Mouse (Mus musculus) midbrain, embryonic 11.5 days (tissue): ENCODE measurements around the gene Ednrb. TPM values are rescaled to one million over a fixed set of nuclear protein-coding genes. Genes with fewer than 3 reads are reported as not detected.
"Not testable (repeated sequence)": the region's sequence is repeated elsewhere in the genome, so short reads cannot be mapped to it uniquely, and the experiment has no call there.

ENCODE experiments used
- ATAC-seq: fragments of 200-750 bp; cut with Nextera tagmentation; 2 replicates; pipeline ENCODE4 v1.8.0; 2017; ENCODE audit warnings: moderate TSS enrichment, moderate library complexity; ENCODE audit not compliant: low FRiP score
- DNase-seq: peaks from one replicate; pipeline ENCODE4 v3.0.0; 2015; ENCODE audit warnings: low spot score; ENCODE audit errors: missing footprints
- H3K27ac ChIP-seq: fragments of 300-500 bp; sonication (generic); 2 replicates; pipeline ENCODE4 v1.5.1; 2014; ENCODE audit warnings: low read depth, low read length
- H3K27me3 ChIP-seq: fragments of 300-500 bp; sonication (generic); 2 replicates; pipeline ENCODE4 v1.6.1; 2014; ENCODE audit warnings: mild to moderate bottlenecking, low read length, moderate library complexity, mixed read lengths; ENCODE audit not compliant: control insufficient read depth, insufficient read depth
- H3K36me3 ChIP-seq: fragments of 300-500 bp; sonication (generic); 2 replicates; pipeline ENCODE4 v1.6.1; 2014; ENCODE audit warnings: mild to moderate bottlenecking, low read length, moderate library complexity, mixed read lengths; ENCODE audit not compliant: control insufficient read depth, insufficient read depth
- H3K4me1 ChIP-seq: fragments of 300-500 bp; sonication (generic); 2 replicates; pipeline ENCODE4 v1.6.1; 2014; ENCODE audit warnings: low read length; ENCODE audit not compliant: control insufficient read depth, insufficient read depth
- H3K4me2 ChIP-seq: fragments of 300-500 bp; sonication (generic); 2 replicates; pipeline ENCODE4 v1.6.1; 2014; ENCODE audit warnings: mild to moderate bottlenecking, moderate library complexity
- H3K4me3 ChIP-seq: fragments of 300-500 bp; sonication (generic); 2 replicates; pipeline ENCODE4 v1.5.1; 2014; ENCODE audit warnings: low read depth, low read length
- H3K9ac ChIP-seq: fragments of 300-500 bp; sonication (generic); 2 replicates; pipeline ENCODE4 v1.6.1; 2014; ENCODE audit warnings: low read length
- H3K9me3 ChIP-seq: fragments of 300-500 bp; sonication (generic); 2 replicates; pipeline ENCODE4 v1.6.1; 2016; ENCODE audit warnings: low read length; ENCODE audit not compliant: control insufficient read depth
- WGBS: fragments of 180-500 bp; shearing (Covaris S2); extraction: QIAGEN DNeasy Blood & Tissue Kit; methylation state at CpG from one replicate; pipeline ENCODE4 v1.1.7; 2014; 5-methylcytosine and 5-hydroxymethylcytosine counted together
- polyA plus RNA-seq: library from polyadenylated mRNA; unstranded; fragments of >200 nt; fragmentation: Nextera tagmentation; extraction: Ambion mirVana; gene quantifications from 2 replicates; pipeline ENCODE4 v1.2.1, GENCODE M21; 2014

The Ednrb gene
- polyA plus RNA-seq, 1 experiment from 2014 or later = 103 TPM

DNA sequence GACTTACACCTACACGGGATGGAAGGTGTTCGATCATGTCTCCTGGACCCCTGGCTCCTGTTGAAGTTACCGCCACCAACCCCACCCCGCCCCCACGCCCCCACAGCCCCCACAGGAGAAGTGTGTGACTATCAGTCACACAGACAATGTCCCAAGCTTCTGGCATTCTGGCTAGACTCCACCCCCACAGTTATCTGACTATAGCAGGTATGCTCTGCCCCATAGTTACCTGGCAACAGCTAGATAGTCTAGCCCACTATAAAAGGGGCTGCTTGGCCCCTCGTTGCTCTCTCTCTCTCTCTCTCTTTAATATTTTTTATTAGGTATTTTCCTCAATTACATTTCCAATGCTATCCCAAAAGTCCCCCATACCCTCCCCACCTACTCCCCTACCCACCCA, 63.9 kb downstream of the Ednrb start:
- H3K4me3 ChIP-seq, ATAC-seq, H3K27me3 ChIP-seq, H3K36me3 ChIP-seq, H3K27ac ChIP-seq, H3K4me2 ChIP-seq, H3K9ac ChIP-seq, H3K9me3 ChIP-seq, DNase-seq: not testable (repeated sequence)
- peaks cover 15% of the 10 kb centered on the region for H3K4me1 ChIP-seq
- 97% methylated on average over 6 of the region's 6 CpGs for whole genome bisulfite sequencing

DNA sequence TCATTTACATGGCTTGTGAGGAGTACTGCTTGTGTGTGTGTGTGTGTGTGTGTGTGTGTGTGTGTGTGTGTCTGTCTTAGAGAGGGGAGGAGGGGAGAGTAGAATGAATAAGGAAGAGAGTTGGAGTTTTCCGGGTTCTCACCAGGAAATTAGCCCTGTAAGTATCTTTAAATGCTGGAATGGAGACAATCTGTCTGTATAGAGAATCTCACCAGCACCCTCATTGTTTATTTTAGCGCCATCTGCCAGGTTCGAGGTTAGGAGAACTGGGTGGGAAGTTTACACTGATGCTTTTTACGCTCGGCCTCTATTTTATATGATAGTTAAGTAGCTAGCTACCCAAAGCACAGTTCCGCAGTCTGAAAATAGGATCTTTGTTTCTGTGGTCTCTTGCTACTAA, 64.9 kb downstream of the Ednrb start:
- Histone ChIP-seq H3K9me3 (no peaks in the 10 kb centered on the region), H3K36me3 (no peaks in the 10 kb centered on the region), H3K4me3 (no peak overlapping the region), H3K27me3 (no peaks in the 10 kb centered on the region), H3K27ac (peak overlapping the region; percentile 86), H3K4me2 (peak overlapping the region; percentile 26), H3K9ac (peak overlapping the region; percentile 39; the same call in 1 of the 2 replicates), H3K4me1 (peaks cover 17% of the 10 kb centered on the region)
- ATAC-seq = no peak
- DNase-seq = peak; percentile 87
- 66% methylated on average over 6 of the region's 6 CpGs for WGBS

DNA sequence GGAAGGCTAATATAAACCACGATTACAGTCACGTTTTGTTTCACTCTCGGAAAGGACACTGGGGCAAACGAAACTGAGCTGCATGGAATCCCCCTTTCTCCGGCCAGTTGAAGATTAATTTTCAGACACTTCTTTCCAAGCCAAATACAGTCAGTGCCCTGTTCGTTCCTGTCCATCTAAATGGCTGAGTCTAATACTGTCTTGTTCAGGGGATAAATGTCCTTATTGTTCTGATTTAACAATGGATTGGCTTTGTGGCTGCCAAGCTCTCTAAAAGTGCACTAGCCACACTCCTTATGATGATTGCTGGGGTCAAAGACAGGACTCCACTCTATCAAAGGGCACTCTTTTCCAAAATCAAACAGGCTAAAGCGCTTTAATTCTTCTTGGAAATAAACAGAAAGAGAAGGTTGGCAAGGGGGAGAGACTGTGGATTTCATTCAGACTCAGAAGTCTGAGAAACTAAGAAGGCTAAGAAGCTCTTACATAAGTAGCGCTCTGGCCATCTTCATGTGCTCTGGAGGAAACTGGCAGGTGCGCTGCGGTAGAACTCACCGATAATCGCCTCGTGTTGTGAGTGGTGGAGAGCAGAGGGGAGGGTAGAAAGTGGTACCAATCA, 65.6 kb downstream of the Ednrb start:
- H3K27me3 ChIP-seq = no peaks in the 10 kb centered on the region
- peaks cover 17% of the 10 kb centered on the region for H3K4me1 ChIP-seq
- H3K27ac ChIP-seq = peak overlapping the region; percentile 86
- ATAC-seq (peak; percentile 85), DNase-seq (peak; percentile 94)
- H3K4me3 ChIP-seq = peak overlapping the region; percentile 6; the same call in 1 of the 2 replicates
- 18% methylated on average over 13 of the region's 13 CpGs for WGBS
- no peaks in the 10 kb centered on the region for H3K36me3 ChIP-seq
- no peaks in the 10 kb centered on the region for H3K9me3 ChIP-seq
- peak overlapping the region; percentile 39; the same call in 1 of the 2 replicates for H3K9ac ChIP-seq
- H3K4me2 ChIP-seq = peak overlapping the region; percentile 26

DNA sequence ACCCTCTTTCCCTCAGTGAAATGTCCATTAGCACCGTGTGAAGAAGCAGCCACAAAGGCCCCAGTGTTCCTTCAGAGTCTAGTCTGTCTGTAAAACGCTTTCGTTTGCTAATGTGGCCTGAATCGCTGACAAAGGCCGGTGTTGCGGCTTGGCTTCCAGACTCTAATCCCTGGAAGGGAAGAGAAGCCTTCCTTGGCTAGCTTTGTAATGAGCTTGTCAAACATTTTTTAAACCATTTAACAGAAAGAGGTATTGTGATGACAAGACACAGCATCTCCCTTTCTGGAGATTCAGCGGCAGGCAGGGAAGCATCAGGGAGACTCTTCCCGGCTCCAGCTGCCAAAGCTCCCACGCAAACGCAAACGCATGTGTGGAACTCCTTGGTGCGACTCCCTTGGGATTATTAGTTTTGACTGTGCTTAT, 66.2 kb downstream of the Ednrb start:
- Histone ChIP-seq H3K27ac (peak overlapping the region; percentile 86), H3K9me3 (no peaks in the 10 kb centered on the region), H3K9ac (peak overlapping the region; percentile 5; the same call in 1 of the 2 replicates), H3K4me1 (peaks cover 17% of the 10 kb centered on the region), H3K4me3 (peak overlapping the region; percentile 6; the same call in 1 of the 2 replicates), H3K27me3 (no peaks in the 10 kb centered on the region), H3K36me3 (no peaks in the 10 kb centered on the region), H3K4me2 (peak overlapping the region; percentile 26)
- WGBS = 4% methylated on average over 12 of the region's 12 CpGs
- peak; percentile 93 for DNase-seq
- ATAC-seq = peak; percentile 79

DNA sequence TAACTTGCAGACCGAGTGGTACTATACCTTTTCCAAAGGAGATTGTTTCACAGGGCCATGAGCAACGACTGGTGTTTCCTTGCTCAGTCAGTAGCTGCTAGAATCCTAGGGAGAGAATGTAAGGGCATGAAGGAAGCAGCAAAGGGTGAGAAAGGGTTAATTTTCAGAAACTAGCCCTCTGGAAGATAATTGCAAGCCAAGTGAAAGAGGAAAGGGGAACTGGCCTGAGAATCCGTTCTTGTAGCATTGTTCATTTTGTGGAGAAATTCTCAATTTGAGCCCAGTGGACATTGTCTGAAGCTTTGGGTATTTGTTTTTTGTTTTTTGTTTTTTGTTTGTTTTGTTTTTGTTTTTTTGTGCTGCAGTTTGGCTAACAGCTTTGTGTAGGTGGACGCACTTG, 66.8 kb downstream of the Ednrb start:
- WGBS = 22% methylated on average over 4 of the region's 4 CpGs

DNA sequence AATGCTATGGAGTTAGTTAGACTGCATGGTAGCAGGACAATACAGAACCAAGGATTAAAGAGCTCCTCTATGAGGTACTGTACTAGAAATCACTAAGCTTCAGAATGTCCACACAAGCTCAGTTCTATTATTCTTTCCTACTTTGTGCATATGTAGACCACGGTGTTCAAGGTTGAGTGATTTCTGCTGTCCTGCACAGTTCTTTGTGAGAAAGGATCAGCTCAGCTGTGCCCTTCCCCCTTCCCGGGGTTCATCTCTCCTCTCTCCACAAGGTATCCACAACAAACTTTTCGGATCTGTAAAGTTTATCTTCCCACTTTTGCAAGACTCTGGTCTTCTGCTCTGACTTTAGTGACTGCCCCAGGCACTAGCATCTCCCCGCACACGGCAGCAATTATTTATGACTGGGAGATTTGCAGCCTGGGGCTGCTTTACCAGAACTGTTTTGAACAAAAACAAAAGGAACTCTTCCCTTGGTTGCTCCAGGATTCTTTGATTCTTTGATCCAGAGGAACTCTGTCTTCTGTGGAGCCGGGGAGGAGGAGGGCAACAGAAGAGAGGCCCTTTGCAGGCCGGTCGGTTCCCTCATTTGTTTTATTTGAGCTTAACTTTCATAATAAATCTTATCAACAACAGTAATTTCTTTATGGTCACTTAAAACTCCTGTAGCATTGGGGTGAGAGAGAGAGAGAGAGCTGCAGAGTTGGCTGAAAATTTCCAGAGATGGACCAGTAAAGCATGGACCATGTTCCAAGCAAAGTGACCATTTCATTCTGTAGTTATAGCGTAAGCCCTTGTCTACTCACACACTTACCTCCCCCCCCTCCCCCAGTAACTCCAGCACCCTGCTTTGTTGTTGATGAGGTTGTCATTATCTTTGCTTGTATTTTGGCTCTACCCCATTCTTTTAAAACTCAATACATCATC, 74.6 kb downstream of the Ednrb start:
- no peak overlapping the region for H3K4me3 ChIP-seq
- ATAC-seq (peak; percentile 49; the same call in 1 of the 2 replicates), DNase-seq (no peak)
- H3K9ac ChIP-seq = no peak overlapping the region; the same call in 1 of the 2 replicates
- no peaks in the 10 kb centered on the region for H3K9me3 ChIP-seq
- no peaks in the 10 kb centered on the region for H3K36me3 ChIP-seq
- no peak overlapping the region for H3K4me2 ChIP-seq
- peaks cover 11% of the 10 kb centered on the region for H3K4me1 ChIP-seq
- no peaks in the 10 kb centered on the region for H3K27me3 ChIP-seq
- WGBS = 13% methylated on average over 9 of the region's 9 CpGs
- H3K27ac ChIP-seq = peak overlapping the region; percentile 7; the same call in 1 of the 2 replicates

More for the DNA sequence above, 66.8 kb downstream of the Ednrb start:
- Histone ChIP-seq H3K4me2 (no peak overlapping the region), H3K27me3 (no peaks in the 10 kb centered on the region), H3K9ac (peak overlapping the region; percentile 5; the same call in 1 of the 2 replicates), H3K4me3 (no peak overlapping the region), H3K4me1 (peaks cover 17% of the 10 kb centered on the region), H3K27ac (peak overlapping the region; percentile 86), H3K36me3 (no peaks in the 10 kb centered on the region), H3K9me3 (no peaks in the 10 kb centered on the region)
- peak; percentile 93 for DNase-seq
- ATAC-seq = no peak

DNA sequence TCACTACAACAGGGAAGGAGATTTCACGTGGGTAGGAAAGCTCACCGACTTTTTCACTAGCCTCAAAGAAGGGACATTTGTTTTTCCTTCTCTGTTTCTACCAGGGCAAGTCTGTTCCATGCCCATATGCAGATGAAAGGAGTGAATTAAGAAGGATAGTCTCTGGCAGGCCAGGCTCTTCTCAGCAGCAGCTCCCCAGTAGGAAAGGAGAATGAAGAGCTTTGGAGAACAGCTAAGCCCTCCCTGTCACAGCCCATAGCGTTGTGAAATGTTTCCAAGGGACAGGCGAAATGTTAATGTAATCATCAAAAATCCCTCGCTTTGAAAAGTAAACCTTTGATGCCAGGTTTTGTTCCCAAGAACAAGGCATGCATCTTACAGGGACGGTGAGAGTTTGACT, 76.7 kb downstream of the Ednrb start:
- no peaks in the 10 kb centered on the region for H3K36me3 ChIP-seq
- no peak overlapping the region for H3K27ac ChIP-seq
- WGBS = 37% methylated on average over 6 of the region's 6 CpGs
- no peak overlapping the region for H3K4me2 ChIP-seq
- no peak overlapping the region for H3K9ac ChIP-seq
- ATAC-seq (no peak), DNase-seq (no peak)
- no peaks in the 10 kb centered on the region for H3K9me3 ChIP-seq
- no peaks in the 10 kb centered on the region for H3K27me3 ChIP-seq
- H3K4me1 ChIP-seq = peaks cover 15% of the 10 kb centered on the region
- H3K4me3 ChIP-seq = no peak overlapping the region
